Mouse (Mus musculus): ENCODE measurements around the gene Dbp. TPM values are rescaled to one million over a fixed set of nuclear protein-coding genes. Genes with fewer than 3 reads are reported as not detected.

Gene Dbp
- polyA plus RNA-seq (2014; fragmentation: Illumina TruSeq; extraction: RNeasy Lipid Tissue Mini Kit (QIAGEN cat#74804); ENCODE audit: low read depth, low replicate concordance): 1.5 TPM

DNA sequence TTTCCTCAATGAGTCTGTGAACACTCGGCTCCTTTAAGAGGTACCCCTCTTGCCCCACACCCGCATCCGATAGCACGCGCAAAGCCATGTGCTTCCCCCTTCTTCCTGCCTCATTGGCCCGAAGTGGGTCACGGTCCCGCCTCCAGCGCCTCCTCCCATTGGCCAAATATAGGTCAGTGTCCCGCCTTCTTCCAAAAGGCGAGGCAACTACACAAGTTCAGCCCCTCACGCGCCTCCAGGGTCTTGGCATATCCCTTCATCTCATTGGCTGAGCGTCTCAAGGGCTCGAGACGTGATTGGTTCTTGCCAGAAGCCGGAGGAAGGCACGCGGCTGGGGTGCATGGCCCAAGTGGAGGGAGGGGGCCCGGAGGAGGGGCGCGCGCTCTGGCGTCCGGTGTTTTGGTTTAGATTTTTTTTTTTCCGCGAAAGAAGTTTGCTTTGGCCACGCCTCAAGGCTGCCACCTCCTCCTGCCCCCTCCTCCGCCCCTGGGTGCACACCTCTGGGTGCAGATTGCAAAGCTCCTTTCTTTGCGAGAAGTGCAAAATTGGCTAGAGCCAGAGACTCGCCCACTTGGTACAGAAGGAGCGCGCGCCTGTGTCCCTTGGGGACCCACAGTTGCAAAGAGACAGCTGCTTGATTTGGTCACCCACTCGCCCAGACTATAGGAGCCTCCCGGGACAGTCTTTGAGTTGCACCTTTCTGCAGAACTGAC, at the start of gene Dbp:
TSS of gene Dbp (plus strand) at position 359 of the 713 bp plus-strand sequence.

DNA sequence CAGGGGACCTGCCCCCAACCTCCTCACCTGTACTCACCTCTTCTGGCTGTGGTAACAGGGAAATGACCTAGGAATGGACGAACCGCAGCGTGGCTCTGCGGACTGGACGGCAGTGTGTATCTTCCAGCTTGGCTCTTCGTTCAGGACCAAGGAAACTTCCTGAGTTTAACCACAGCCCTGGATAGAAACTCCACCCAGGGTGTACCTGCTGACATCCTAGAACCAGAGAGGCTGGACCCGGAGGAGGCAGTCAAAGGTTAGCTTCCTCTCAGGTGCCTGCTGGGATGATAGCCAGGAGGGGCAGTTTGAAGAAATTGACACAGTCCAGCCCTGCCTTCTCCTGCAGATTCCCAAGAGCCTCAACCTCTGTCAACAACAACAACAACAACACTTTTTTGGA, 38.7 kb upstream of the Dbp start, which contains the start of gene Fut2:
TSS of gene Fut2 (minus strand) at position 234 of the 400 bp plus-strand sequence.

DNA sequence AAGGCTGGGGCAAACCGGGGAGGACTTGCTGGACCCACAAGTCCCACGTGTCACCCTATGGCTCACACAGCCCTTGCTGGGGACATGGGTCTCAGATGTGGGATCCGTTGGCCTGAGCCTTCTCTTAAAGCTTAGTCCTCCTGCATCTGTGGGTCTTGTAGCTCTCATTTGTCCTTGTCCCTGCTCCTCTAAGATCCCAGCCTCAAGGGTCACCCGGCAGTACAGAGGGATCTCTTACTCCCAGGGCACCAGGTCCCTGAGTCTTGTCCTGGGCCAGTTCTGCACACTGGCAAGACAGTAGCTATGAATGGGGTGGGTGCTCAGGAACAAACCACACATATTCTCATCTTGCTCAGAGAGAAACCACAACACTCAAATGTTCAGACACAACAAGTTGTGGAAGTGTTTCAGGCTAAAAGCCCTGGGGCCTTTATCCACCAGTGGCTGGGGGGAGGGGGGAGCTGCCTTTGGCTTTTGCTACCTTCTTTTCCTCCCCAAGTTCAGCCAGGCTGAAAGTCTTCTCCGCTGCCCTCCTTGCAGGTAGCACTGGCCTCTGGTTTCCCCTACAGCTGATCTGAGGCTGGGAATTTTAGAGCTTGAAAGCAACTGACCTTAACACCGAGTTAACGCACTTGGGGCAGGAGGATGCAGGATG, 21.4 kb upstream of the Dbp start, which contains the start of gene Ntn5:
TSS of gene Ntn5 (plus strand) at position 627 of the 655 bp plus-strand sequence.

DNA sequence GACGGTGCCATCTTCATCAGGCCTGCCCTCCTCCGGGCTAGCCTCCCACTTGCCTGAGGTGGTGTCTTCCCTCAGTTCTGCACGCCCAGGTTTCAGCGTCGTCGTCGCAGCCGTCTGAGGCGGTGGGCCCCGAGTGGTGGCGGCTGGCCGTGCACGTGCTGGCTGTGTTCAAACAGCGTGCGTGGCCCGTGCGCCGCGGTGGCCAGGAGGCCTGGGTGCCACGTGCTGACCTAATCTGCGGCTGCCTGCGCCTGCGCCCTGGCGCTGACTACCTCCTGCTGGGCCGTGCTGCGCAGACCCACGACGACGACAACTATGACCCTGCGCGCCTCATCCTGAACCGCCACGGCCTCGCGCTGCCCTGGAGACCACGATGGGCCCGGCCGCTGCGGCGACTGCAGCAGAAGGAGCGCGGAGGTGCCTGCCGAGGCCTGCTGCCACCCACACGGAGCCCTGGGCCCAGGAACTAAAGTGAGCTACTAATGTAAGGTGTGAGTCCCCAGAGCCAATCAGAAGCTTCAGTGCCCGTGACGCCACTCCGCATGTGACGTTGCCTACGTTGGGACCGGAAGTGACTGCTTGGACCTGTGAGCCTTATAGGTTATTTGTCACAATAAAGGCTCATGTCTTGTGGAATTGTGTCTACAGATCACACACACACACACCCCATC, 10.8 kb upstream of the Dbp start, which contains the start of gene Sec1:
TSS of gene Sec1 (minus strand) at position 482 of the 671 bp plus-strand sequence.

DNA sequence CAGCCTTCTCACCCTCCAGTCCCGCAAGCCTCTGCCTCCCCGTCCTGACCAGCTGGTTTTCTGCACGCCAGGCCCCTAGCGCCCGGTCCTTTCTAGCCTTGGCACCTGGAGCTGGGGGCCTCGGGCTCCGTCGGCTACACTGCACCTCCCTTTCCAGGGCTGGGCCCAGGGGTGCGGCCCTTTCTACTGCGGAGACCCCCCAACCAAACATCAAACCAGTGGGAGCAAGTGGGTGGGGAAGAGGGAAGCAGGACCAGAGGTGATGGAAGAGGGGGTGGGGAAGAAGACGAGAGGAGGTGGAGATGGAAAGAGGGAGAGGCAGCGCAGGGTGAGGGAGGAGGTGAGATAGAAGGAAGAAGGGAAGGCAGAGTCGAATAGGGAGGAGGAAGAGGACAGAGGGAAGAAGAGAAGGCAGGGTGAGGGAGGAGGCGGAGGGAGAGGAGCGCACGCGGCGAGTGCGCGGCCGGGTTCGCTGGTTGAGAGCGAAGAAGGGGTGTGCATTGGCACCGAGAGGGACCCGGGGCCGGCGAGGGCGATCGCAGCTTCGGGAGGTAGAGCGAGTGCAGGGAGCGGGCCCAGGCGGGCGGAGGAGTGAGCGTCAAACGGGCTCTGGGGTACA, 5.3 kb upstream of the Dbp start, which contains the start of gene Car11:
TSS of gene Car11 (plus strand) at position 321 of the 619 bp plus-strand sequence.

DNA sequence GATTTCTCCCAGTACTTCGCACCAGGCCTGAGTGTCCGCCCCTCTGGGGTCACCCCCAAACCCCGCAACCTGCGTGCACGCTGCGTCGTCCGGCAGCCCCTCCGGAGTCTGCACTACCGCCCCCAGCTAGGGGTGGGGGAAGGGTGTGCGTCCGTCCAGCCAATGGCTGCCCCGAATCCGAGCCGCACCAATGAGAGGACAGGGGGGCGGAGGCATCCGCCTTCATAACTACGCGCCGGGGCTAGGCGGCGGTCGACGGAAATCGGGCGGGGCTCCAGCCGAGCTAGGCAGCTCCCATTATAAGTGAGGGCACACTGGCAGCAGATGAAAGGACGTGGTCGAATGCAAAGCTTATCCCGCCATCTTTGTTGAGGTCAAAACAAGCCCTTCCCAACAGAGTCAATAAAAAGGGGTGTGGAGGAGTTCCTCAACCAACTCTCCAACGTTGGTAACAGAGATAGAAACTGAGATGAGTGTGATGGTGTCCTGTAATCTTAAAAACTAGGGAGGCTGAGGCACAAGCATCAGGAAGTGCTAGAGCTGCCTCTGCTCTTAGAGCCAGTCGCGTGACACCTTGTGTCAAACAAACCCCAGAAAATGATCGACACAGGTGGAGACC, 10.3 kb downstream of the Dbp start, which contains the start of gene Rpl18:
TSS of gene Rpl18 (plus strand) at position 368 of the 619 bp plus-strand sequence.

DNA sequence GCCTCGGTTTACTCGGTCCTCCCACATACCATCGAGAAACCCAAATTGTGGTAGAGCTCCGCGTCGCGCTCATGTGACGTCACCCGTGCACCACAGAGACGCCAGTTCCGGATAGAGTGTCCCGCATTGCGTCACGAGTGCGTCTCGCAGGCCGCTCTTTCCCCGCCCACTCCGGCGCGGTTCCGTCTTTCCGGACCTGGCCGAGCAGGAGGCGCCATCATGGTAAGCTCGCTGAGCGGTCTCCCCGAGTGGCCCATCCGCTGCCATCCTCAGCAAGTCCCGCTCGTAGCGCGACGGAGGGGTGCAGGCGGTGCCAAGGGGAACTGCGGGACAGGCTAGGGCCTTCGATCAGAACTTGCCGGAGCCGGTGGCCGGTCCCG, 13.0 kb downstream of the Dbp start, which contains the start of gene Sphk2:
TSS of gene Sphk2 (minus strand) at position 85 of the 380 bp plus-strand sequence.

DNA sequence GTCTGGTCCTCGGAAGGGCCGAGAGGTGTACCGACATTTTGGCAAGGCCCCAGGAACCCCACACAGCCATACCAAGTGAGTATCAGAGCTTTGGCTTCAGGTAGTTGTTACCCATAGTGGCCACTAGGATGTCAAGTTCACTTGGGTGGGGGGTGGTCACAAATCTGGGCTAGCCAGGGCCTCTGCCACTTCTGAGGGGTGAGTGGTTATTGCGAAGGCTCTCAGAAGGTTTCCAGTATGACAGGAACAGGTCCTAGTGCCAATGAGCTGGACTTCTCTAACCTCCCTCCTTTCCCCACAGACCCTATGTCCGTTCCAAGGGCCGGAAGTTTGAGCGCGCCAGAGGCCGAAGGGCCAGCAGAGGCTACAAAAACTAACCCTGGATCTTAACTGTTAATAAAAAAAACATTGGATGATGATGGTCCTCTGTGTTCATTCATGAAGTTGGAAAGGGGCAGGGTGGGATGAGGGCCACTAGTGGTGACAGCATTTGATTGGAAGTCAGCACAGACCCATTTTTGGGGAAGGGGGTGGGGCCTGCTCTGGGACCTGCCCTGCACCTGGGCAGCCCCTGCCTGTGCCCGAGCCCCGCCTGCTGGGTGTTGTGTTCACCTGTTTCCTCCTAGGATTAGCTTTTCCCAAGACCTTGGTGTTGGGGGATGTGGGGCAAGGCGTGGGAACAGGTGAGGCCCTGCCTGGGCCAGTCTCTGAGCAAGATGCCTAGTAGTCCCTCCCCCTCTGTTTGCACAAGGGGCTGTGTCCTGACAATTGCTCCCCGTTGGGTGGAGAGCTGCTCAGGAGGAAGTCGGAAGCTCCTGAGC, 15.7 kb downstream of the Dbp start, which contains the start of gene Fam83e:
TSS of gene Fam83e (plus strand) at position 800 of the 821 bp plus-strand sequence.

DNA sequence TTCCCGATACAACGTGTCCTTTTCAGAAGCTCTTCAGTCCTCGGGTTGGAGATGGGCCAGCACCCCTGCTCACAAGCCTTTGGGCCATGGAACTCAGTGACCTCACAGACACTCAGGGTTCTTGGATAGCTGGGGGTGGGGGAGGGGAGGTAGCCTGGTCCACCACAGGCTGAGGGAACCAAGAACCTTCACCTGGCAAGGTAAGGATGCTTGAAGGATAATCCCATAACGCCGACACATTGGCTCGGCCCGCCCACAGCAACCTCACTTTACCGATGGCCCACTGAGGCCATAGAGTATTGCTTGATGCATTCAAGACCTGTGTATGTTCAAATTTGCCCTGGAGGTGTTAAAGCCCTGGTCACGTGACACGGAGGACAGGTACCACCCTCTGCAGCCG, 20.8 kb downstream of the Dbp start, which contains the start of gene Spaca4:
TSS of gene Spaca4 (minus strand) at position 101 of the 400 bp plus-strand sequence.

Other genes starting within 250 kb of the Dbp start
- 9.1 TPM for gene Ftl1, start 245.2 kb upstream of the Dbp start, polyA plus RNA-seq (2014; fragmentation: Illumina TruSeq; extraction: RNeasy Lipid Tissue Mini Kit (QIAGEN cat#74804); ENCODE audit: low read depth, low replicate concordance)
- gene Bax, start 238.2 kb upstream of the Dbp start, polyA plus RNA-seq (2014; fragmentation: Illumina TruSeq; extraction: RNeasy Lipid Tissue Mini Kit (QIAGEN cat#74804); ENCODE audit: low read depth, low replicate concordance): 0.65 TPM
- gene Tulp2, start 223.2 kb upstream of the Dbp start, polyA plus RNA-seq (2014; fragmentation: Illumina TruSeq; extraction: RNeasy Lipid Tissue Mini Kit (QIAGEN cat#74804); ENCODE audit: low read depth, low replicate concordance): not detected
- gene Gm45808, start 218.3 kb upstream of the Dbp start, polyA plus RNA-seq (2014; fragmentation: Illumina TruSeq; extraction: RNeasy Lipid Tissue Mini Kit (QIAGEN cat#74804); ENCODE audit: low read depth, low replicate concordance): not detected
- 13.6 TPM for gene Dhdh, start 216.3 kb upstream of the Dbp start, polyA plus RNA-seq (2014; fragmentation: Illumina TruSeq; extraction: RNeasy Lipid Tissue Mini Kit (QIAGEN cat#74804); ENCODE audit: low read depth, low replicate concordance)
- gene Nucb1, start 194.7 kb upstream of the Dbp start, polyA plus RNA-seq (2014; fragmentation: Illumina TruSeq; extraction: RNeasy Lipid Tissue Mini Kit (QIAGEN cat#74804); ENCODE audit: low read depth, low replicate concordance): 44.8 TPM
- gene Ppp1r15a, start 178.8 kb upstream of the Dbp start, polyA plus RNA-seq (2014; fragmentation: Illumina TruSeq; extraction: RNeasy Lipid Tissue Mini Kit (QIAGEN cat#74804); ENCODE audit: low read depth, low replicate concordance): 0.97 TPM
- gene Plekha4, start 178.8 kb upstream of the Dbp start, polyA plus RNA-seq (2014; fragmentation: Illumina TruSeq; extraction: RNeasy Lipid Tissue Mini Kit (QIAGEN cat#74804); ENCODE audit: low read depth, low replicate concordance): not detected
- 5.9 TPM for gene Hsd17b14, start 150.2 kb upstream of the Dbp start, polyA plus RNA-seq (2014; fragmentation: Illumina TruSeq; extraction: RNeasy Lipid Tissue Mini Kit (QIAGEN cat#74804); ENCODE audit: low read depth, low replicate concordance)
- 3.6 TPM for gene Bcat2, start 134.9 kb upstream of the Dbp start, polyA plus RNA-seq (2014; fragmentation: Illumina TruSeq; extraction: RNeasy Lipid Tissue Mini Kit (QIAGEN cat#74804); ENCODE audit: low read depth, low replicate concordance)
- not detected for gene Fgf21, start 89.6 kb upstream of the Dbp start, polyA plus RNA-seq (2014; fragmentation: Illumina TruSeq; extraction: RNeasy Lipid Tissue Mini Kit (QIAGEN cat#74804); ENCODE audit: low read depth, low replicate concordance)
- 0.16 TPM for gene Fut1, start 87.8 kb upstream of the Dbp start, polyA plus RNA-seq (2014; fragmentation: Illumina TruSeq; extraction: RNeasy Lipid Tissue Mini Kit (QIAGEN cat#74804); ENCODE audit: low read depth, low replicate concordance)
- not detected for gene Izumo1, start 83.3 kb upstream of the Dbp start, polyA plus RNA-seq (2014; fragmentation: Illumina TruSeq; extraction: RNeasy Lipid Tissue Mini Kit (QIAGEN cat#74804); ENCODE audit: low read depth, low replicate concordance)
- gene Rasip1, start 77.6 kb upstream of the Dbp start, polyA plus RNA-seq (2014; fragmentation: Illumina TruSeq; extraction: RNeasy Lipid Tissue Mini Kit (QIAGEN cat#74804); ENCODE audit: low read depth, low replicate concordance): not detected
- gene Mamstr, start 65.1 kb upstream of the Dbp start, polyA plus RNA-seq (2014; fragmentation: Illumina TruSeq; extraction: RNeasy Lipid Tissue Mini Kit (QIAGEN cat#74804); ENCODE audit: low read depth, low replicate concordance): not detected
- not detected for gene Fut2, start 38.7 kb upstream of the Dbp start, polyA plus RNA-seq (2014; fragmentation: Illumina TruSeq; extraction: RNeasy Lipid Tissue Mini Kit (QIAGEN cat#74804); ENCODE audit: low read depth, low replicate concordance)
- not detected for gene Ntn5, start 21.1 kb upstream of the Dbp start, polyA plus RNA-seq (2014; fragmentation: Illumina TruSeq; extraction: RNeasy Lipid Tissue Mini Kit (QIAGEN cat#74804); ENCODE audit: low read depth, low replicate concordance)
- gene Sec1, start 10.7 kb upstream of the Dbp start, polyA plus RNA-seq (2014; fragmentation: Illumina TruSeq; extraction: RNeasy Lipid Tissue Mini Kit (QIAGEN cat#74804); ENCODE audit: low read depth, low replicate concordance): not detected
- gene Car11, start 5.2 kb upstream of the Dbp start, polyA plus RNA-seq (2014; fragmentation: Illumina TruSeq; extraction: RNeasy Lipid Tissue Mini Kit (QIAGEN cat#74804); ENCODE audit: low read depth, low replicate concordance): not detected
- 0.65 TPM for gene Rpl18, start 10.4 kb downstream of the Dbp start, polyA plus RNA-seq (2014; fragmentation: Illumina TruSeq; extraction: RNeasy Lipid Tissue Mini Kit (QIAGEN cat#74804); ENCODE audit: low read depth, low replicate concordance)
- gene Sphk2, start 12.9 kb downstream of the Dbp start, polyA plus RNA-seq (2014; fragmentation: Illumina TruSeq; extraction: RNeasy Lipid Tissue Mini Kit (QIAGEN cat#74804); ENCODE audit: low read depth, low replicate concordance): 0.32 TPM
- not detected for gene Fam83e, start 16.1 kb downstream of the Dbp start, polyA plus RNA-seq (2014; fragmentation: Illumina TruSeq; extraction: RNeasy Lipid Tissue Mini Kit (QIAGEN cat#74804); ENCODE audit: low read depth, low replicate concordance)
- not detected for gene Spaca4, start 20.7 kb downstream of the Dbp start, polyA plus RNA-seq (2014; fragmentation: Illumina TruSeq; extraction: RNeasy Lipid Tissue Mini Kit (QIAGEN cat#74804); ENCODE audit: low read depth, low replicate concordance)
- gene Lmtk3, start 78.7 kb downstream of the Dbp start, polyA plus RNA-seq (2014; fragmentation: Illumina TruSeq; extraction: RNeasy Lipid Tissue Mini Kit (QIAGEN cat#74804); ENCODE audit: low read depth, low replicate concordance): not detected
- gene Sult2b1, start 79.6 kb downstream of the Dbp start, polyA plus RNA-seq (2014; fragmentation: Illumina TruSeq; extraction: RNeasy Lipid Tissue Mini Kit (QIAGEN cat#74804); ENCODE audit: low read depth, low replicate concordance): not detected
- gene Cyth2, start 109.5 kb downstream of the Dbp start, polyA plus RNA-seq (2014; fragmentation: Illumina TruSeq; extraction: RNeasy Lipid Tissue Mini Kit (QIAGEN cat#74804); ENCODE audit: low read depth, low replicate concordance): 10.8 TPM
- not detected for gene Kcnj14, start 119.7 kb downstream of the Dbp start, polyA plus RNA-seq (2014; fragmentation: Illumina TruSeq; extraction: RNeasy Lipid Tissue Mini Kit (QIAGEN cat#74804); ENCODE audit: low read depth, low replicate concordance)
- gene Grwd1, start 125.9 kb downstream of the Dbp start, polyA plus RNA-seq (2014; fragmentation: Illumina TruSeq; extraction: RNeasy Lipid Tissue Mini Kit (QIAGEN cat#74804); ENCODE audit: low read depth, low replicate concordance): 1.0 TPM
- 78.5 TPM for gene Kdelr1, start 167.7 kb downstream of the Dbp start, polyA plus RNA-seq (2014; fragmentation: Illumina TruSeq; extraction: RNeasy Lipid Tissue Mini Kit (QIAGEN cat#74804); ENCODE audit: low read depth, low replicate concordance)
- not detected for gene Grin2d, start 173.3 kb downstream of the Dbp start, polyA plus RNA-seq (2014; fragmentation: Illumina TruSeq; extraction: RNeasy Lipid Tissue Mini Kit (QIAGEN cat#74804); ENCODE audit: low read depth, low replicate concordance)
- not detected for gene Syngr4, start 191.6 kb downstream of the Dbp start, polyA plus RNA-seq (2014; fragmentation: Illumina TruSeq; extraction: RNeasy Lipid Tissue Mini Kit (QIAGEN cat#74804); ENCODE audit: low read depth, low replicate concordance)
- gene Tmem143, start 191.9 kb downstream of the Dbp start, polyA plus RNA-seq (2014; fragmentation: Illumina TruSeq; extraction: RNeasy Lipid Tissue Mini Kit (QIAGEN cat#74804); ENCODE audit: low read depth, low replicate concordance): 1.9 TPM
- gene Emp3, start 216.3 kb downstream of the Dbp start, polyA plus RNA-seq (2014; fragmentation: Illumina TruSeq; extraction: RNeasy Lipid Tissue Mini Kit (QIAGEN cat#74804); ENCODE audit: low read depth, low replicate concordance): 0.73 TPM
- 0.40 TPM for gene Ccdc114, start 219.0 kb downstream of the Dbp start, polyA plus RNA-seq (2014; fragmentation: Illumina TruSeq; extraction: RNeasy Lipid Tissue Mini Kit (QIAGEN cat#74804); ENCODE audit: low read depth, low replicate concordance)